Mouse (Mus musculus) brain, embryonic 14.5 days (tissue): Measurements from ENCODE around the gene Fam151a. TPM values are rescaled to one million over a fixed set of nuclear protein-coding genes. Genes with fewer than 3 reads are reported as not detected.
A peak's percentile ranks its signal among the peaks of the same experiment; 100 is the strongest.
"Not testable (repeated sequence)": the region's sequence is repeated elsewhere in the genome, so short reads cannot be mapped to it uniquely, and the experiment has no call there.

Experiments
- DNase-seq: peaks from one replicate; pipeline ENCODE4 v3.0.0-alpha.2; 2011; ENCODE audit warnings: low read depth
- CTCF ChIP-seq: fragments of 200-500 bp; IDR thresholded peaks from 2 replicates; pipeline ENCODE4 v1.5.1; 2012; ENCODE audit warnings: inconsistent platforms, mild to moderate bottlenecking, moderate library complexity, borderline replicate concordance; ENCODE audit not compliant: insufficient read depth, insufficient read length; ENCODE audit errors: extremely low read depth
- POLR2A ChIP-seq: fragments of 200-500 bp; IDR thresholded peaks from 2 replicates; pipeline ENCODE4 v1.6.1; 2012; ENCODE audit warnings: mild to moderate bottlenecking, inconsistent platforms, borderline replicate concordance; ENCODE audit not compliant: poor library complexity, insufficient read depth, insufficient read length, severe bottlenecking; ENCODE audit errors: extremely low read depth
- polyA plus RNA-seq: library from polyadenylated mRNA; depleted of rRNA; stranded (reverse); fragments of >200 nt; gene quantifications from 2 replicates; pipeline ENCODE4 v1.2.3, GENCODE M21; 2012

Gene Fam151a
- polyA plus RNA-seq, 1 experiment, result not detected

DNA sequence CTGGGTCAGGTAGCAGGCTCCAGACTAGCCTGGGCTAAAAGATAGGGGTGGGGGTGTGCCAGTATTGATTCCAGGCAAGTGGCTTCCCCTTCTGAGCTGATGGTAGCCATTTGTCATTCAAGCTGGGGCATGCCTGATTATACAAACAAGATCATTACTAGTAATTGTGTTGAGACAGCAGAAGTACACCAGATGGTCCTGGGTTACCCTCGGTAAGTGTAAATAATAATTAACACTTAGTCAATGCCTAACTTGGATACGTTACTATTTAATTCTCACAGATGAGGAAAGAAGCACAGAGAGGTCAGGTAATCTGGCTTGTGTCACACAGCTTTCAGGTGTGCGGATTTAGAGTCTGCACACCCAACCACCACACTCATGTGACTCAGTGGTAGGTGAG, 4.2 kb downstream of the Fam151a start:
- TF ChIP-seq POLR2A (no peak), CTCF (no peak)
- DNase-seq, result peak; percentile 61

DNA sequence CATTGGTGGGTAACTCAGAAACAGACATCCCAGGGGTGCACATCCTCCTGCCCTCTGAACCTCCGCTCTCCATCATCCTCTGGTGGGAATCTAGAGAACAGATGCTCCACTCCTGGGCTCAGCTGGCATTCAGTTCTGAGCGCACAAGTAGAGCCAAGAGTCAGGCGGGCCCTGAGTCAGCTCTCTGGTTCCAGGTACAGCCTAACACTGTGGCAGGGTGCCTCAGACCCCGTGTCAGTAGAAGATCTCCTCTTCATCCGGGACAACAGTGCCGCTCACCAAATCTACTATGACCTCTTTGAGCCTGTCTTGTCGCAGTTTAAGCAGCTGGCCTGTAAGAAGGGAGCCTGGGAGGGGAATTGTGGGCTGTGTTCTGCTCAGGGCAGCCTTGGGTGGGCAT, 12.2 kb downstream of the Fam151a start:
- no peak for DNase-seq

DNA sequence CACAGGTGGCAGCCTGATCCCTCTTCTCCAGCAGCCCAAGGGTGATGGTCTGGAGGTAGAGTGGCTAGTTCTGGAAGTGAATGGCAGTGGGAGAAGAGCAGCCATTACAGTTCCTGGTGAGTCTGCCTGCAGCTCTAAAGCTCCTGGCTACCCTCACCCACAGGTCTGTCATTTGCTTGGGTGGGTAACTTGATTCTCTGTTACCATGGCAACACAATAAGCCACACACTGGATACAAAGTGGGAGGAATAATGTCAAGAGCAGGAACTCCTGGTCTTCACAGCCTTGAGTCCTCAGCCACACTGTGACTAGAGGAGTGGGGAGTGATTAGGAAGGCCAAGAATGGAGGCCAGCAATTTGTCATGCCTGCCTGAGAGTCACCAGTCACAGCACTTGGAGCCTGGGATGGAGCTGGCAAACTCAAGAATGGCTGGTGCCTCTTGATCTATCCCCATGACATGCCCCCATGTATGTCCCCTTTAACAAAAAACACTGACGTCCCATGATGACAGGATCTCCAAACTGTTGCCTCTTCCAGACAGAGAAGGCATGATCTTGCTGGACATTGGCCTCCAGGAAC, 13.4 kb downstream of the Fam151a start:
- TF ChIP-seq POLR2A (no peak), CTCF (no peak)
- DNase-seq, result peak; percentile 56

More for the DNA sequence above, 12.2 kb downstream of the Fam151a start:
- no peak for TF ChIP-seq CTCF
- TF ChIP-seq POLR2A, result no peak

- TF ChIP-seq POLR2A, result no peak
- TF ChIP-seq CTCF, result peak; percentile 89
- peak; percentile 90 for DNase-seq
These were observed 16.0 kb downstream of the Fam151a start for GRCm38 (mm10) chr4:106749699-106750098.

DNA sequence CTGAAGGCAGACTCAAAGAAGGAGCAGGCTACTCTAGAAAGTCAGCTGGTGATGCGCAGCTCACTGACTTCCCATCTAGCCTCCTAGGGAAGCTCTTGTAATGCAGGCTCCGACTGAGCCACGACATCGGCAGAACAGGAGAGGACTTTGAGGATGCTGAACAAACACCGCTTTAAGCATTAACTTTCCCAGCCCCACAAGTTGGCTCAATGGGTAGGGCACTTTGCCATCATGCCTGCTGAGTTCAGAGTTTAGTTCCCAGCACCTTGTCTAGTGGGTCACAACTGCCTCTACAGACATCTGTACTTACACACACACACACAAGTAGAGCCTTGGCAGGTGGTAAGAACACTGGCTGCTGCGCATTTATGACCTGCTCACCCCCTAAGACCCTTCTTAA, 18.0 kb downstream of the Fam151a start:
- no peak for TF ChIP-seq POLR2A
- no peak for DNase-seq

DNA sequence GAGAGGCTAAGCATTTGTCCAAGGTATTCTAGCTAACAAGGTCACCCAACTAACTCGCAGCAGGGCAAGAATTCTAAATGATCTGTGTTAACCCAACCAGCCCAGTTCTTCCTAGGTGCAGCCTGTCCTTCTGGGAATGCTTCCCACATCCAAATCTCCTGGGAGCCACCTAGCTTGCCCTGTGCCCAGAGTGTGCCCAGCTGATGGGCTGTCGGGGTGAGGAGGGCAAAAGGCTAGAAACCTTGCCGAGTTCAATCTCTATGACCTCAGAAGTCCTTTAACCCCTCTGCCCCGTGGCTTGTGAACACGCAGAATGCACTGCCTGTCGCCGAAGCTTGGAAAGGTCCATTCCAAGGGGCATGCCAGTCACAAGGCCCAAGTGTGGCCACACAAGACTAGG, 30.5 kb downstream of the Fam151a start:
- TF ChIP-seq POLR2A (no peak), CTCF (no peak)
- no peak for DNase-seq

GRCm38 (mm10) chr4:106769306-106769705, 35.6 kb downstream of the Fam151a start:
- no peak for TF ChIP-seq CTCF
- TF ChIP-seq POLR2A, result no peak
- no peak for DNase-seq

DNA sequence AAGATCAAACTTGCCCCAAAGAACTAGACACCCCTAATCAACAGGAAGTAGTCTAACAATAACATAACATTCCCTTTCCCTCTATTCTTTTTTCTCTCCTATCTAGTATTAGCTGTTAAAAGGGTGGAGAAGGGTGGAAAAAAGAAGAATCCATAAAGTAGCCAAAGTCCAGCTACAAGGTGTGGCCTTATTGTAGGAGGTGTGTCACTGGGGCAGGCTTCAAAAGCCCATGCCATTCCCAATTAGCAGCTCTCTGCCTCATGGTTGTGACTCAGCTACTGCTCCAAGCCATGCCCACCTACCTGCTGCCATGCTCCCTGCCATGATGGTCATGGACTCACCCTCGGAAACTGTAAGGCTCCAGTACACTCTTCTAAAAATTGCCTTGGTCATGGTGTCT, 38.9 kb downstream of the Fam151a start:
- no peak for TF ChIP-seq POLR2A
- no peak for TF ChIP-seq CTCF
- DNase-seq, result no peak

DNA sequence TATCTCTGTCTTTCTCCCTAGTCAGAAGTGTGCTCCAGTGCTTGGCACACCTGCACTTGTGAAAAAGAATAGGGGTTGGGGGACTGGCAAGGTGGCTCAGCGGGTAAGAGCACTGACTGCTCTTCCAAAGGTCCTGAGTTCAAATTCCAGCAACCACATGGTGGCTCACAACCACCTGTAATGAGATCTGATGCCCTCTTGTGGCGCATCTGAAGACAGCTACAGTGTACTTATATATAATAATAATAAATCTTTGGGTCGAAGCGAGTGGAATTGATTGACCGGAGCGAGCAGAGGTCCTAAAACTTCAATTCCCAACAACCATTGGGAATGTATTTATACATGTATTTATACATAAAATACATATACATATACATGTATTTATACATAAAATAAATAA, 42.1 kb downstream of the Fam151a start:
- not testable (repeated sequence) for DNase-seq

GRCm38 (mm10) chr4:106776998-106777397, 43.3 kb downstream of the Fam151a start:
- TF ChIP-seq POLR2A, result no peak
- TF ChIP-seq CTCF, result no peak
- peak; percentile 95 for DNase-seq

DNA sequence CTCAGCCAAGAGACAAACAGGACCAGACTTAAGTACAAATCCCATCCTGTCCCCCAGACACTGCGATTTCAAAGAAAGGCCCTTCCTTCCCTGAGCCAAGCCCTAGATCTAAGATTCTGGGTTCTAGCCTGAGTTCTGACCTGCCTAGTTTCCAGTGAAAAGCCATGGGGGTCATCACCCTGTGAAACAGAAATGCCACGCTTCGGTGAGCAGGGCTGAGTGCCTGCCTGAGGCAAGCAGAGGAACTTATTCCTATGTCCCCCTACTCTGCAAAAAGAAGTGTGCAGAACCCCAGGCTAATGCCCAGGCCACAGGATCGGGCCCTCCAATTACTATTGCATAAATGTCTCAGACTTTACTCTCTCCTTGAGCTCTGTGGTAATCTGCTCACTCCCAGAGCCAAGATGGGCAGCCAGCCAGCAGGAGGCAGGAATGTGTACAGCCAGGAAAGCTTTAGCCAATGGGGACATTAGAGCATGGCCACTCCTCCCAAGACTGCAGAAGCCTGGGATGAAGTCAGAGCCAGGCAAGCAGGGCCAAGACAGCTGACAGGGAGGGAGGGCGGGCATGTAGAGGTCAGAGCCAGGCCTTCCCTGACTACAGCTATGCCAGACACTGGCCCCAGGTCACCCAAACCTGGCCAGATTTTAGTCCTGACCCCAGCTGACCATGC, 44.6 kb downstream of the Fam151a start:
- TF ChIP-seq CTCF (no peak), POLR2A (no peak)
- peak; percentile 96 for DNase-seq

GRCm38 (mm10) chr4:106780045-106780444, 46.4 kb downstream of the Fam151a start:
- TF ChIP-seq CTCF, result no peak
- no peak for TF ChIP-seq POLR2A
- peak; percentile 93 for DNase-seq
